Mouse (Mus musculus) heart, adult 2 months (tissue): ENCODE results near the gene Sptbn4. TPM values are rescaled to one million over a fixed set of nuclear protein-coding genes. Genes with fewer than 3 reads are reported as not detected.
A peak's percentile ranks its signal among the peaks of the same experiment; 100 is the strongest.

Experiments used
- DNase-seq, 2 experiments: peaks; one replicate each; pipeline ENCODE4 v3.0.0; 2021
- H3K27ac ChIP-seq: fragments of 200-600 bp; 2 replicates; pipeline ENCODE4 v1.8.1; 2022
- H3K27me3 ChIP-seq: fragments of 200-500 bp; 2 replicates; pipeline ENCODE4 v1.6.1; 2012; ENCODE audit warnings: mild to moderate bottlenecking, low read length, inconsistent platforms, mixed read lengths; ENCODE audit not compliant: control insufficient read depth, insufficient read depth
- H3K36me3 ChIP-seq: fragments of 200-500 bp; 2 replicates; pipeline ENCODE4 v1.6.1; 2012; ENCODE audit warnings: low read length, inconsistent platforms; ENCODE audit not compliant: control insufficient read depth, insufficient read depth
- H3K4me1 ChIP-seq: fragments of 200-500 bp; 2 replicates; pipeline ENCODE4 v1.6.1; 2011; ENCODE audit warnings: low read length; ENCODE audit not compliant: control insufficient read depth, insufficient read depth
- H3K4me3 ChIP-seq: fragments of 200-600 bp; 2 replicates; pipeline ENCODE4 v1.8.1; 2022
- H3K79me2 ChIP-seq: fragments of 200-500 bp; replicated peaks from 2 replicates; pipeline ENCODE4 v1.6.1; 2012; ENCODE audit warnings: mild to moderate bottlenecking, inconsistent platforms, low read length, moderate library complexity, mixed read lengths; ENCODE audit not compliant: control insufficient read depth, insufficient read depth
- H3K9ac ChIP-seq: fragments of 200-500 bp; 2 replicates; pipeline ENCODE4 v1.6.1; 2012; ENCODE audit warnings: low read depth, mild to moderate bottlenecking, control low read depth, inconsistent platforms, low read length, mixed read lengths
- CTCF ChIP-seq: fragments of 200-600 bp; IDR thresholded peaks from 2 replicates; pipeline ENCODE4 v1.8.1; 2022; ENCODE audit warnings: antibody characterized with exemption, mild to moderate bottlenecking, moderate library complexity
- EP300 ChIP-seq: fragments of 200-500 bp; IDR thresholded peaks from 2 replicates; pipeline ENCODE4 v1.6.1; 2011; ENCODE audit warnings: low read depth, low read length, control low read depth; ENCODE audit not compliant: insufficient read depth
- POLR2A ChIP-seq: fragments of 200-500 bp; IDR thresholded peaks from 2 replicates; pipeline ENCODE4 v1.6.1; 2011; ENCODE audit warnings: mild to moderate bottlenecking, low read depth, low read length, control low read depth; ENCODE audit not compliant: insufficient read depth
- WGBS: fragments of 180-500 bp; shearing (Covaris S2); methylation state at CpG from one replicate; pipeline ENCODE4 v1.1.7; 2018; 5-methylcytosine and 5-hydroxymethylcytosine counted together
- intact Hi-C: fragments of 180-260 bp; cut with DNase I; formaldehyde crosslinking; loops from one replicate; pipeline ENCODE4 v1.15.1; 2025
- polyA plus RNA-seq: library from polyadenylated mRNA; depleted of rRNA; stranded (reverse); fragments of >200 nt; gene quantifications from 2 replicates; pipeline ENCODE4 v1.2.3, GENCODE M21; 2012
- total RNA-seq, 2 experiments: library from RNA; stranded (reverse); gene quantifications; 2 replicates each; pipeline ENCODE4 v1.2.3; 2021

Gene Sptbn4
- total and polyA plus RNA-seq, 3 experiments: 0.18 to 0.23 (median 0.20) TPM

DNA sequence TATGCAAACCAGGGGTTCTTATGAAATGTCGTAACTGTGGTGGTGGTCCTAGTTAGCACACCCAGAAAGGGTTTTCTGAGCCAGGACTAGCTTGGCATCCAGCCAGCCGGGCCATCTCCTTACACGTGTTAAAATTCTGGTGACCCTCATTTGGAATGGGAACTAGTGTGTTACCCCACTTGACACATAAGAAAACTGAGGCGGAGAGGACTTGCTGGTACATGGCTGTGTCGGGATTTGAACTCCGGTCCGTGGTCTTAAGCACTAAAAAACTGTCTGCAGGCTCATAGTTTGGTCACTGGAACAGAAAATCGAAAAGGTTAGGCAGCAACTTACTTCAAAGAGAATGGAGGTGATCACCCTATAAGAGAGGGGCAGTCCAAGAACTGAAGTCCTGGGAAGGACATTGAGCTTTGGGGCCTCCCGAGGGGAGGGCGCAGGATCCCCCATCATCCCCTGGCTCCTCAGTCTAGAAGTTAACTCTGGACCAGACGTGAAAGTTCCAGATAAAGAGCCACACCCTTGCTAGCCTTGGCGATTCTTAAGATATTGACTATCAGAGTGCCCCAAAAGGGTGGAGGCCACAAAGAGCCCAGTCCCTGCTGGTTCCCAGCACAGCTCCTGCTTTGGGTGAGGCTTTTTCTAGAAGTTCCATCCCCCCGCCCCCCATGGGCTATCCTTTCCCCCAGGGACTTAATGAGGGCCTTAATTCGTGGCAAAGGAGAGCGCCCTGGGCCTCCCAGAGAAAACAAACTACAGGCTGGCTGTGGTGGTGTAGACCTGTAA lies 1.1 kb upstream of the Sptbn4 start:
- H3K27ac ChIP-seq: peak overlapping the region; percentile 69
- 45% methylated on average over 15 of the region's 15 CpGs for WGBS
- TF ChIP-seq POLR2A (no peak), CTCF (no peak)
- H3K79me2 ChIP-seq: no peaks in the 10 kb centered on the region
- no peaks in the 10 kb centered on the region for H3K36me3 ChIP-seq
- no peaks in the 10 kb centered on the region; the same call in 1 of the 2 replicates for H3K27me3 ChIP-seq
- peaks cover 9% of the 10 kb centered on the region for H3K4me1 ChIP-seq
- peak in 1 of 2 experiments; percentile 9 for DNase-seq
- H3K4me3 ChIP-seq: peak overlapping the region; percentile 74
- intact Hi-C loops: loop anchor here (1.0 to 5.0 kb wide), 5 partner anchors 24 to 112 kb away; partner anchors contain the start of genes Gm20479, Ltbp4 and Shkbp1
- peak overlapping the region; percentile 76 for H3K9ac ChIP-seq

DNA sequence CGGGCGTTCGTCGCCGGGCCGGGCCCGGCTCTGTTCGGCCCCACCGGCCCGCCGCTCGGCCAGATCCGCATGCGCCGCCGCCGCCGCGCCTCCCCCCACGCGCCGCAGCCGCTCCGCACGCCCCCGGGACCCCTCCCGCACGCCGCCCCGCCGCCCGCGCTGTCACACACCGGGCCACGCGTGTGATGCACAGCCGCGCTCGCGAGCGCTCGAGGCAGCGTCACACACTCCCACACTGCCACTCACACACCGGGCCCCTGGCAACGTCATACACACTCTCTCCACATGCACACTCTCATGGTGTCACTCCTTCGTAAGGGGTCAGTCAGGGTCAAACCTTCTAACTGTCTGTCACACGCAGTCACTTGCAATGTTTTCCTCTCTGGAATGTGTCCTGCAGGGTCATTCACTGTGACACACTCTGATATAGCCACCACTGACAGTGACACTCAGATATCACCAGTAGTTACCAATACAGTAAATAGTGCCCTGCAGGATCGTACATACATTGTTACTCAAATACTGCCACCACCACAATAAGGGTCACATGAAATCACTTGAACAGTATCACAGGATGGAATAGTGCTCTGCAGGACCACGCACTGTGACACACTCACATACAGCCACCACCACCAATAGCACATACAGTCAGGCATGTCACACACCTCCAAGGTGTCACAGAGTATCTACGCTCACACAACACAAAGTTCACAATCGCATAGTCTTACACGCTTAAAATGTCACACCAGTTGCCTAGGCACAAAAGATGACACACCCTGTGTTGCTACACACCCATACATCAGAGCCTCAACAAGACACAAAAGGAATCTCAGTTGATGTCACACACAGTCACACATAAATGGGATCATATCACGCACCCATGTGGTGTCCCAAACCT lies 716 bp downstream of the Sptbn4 start:
- no peaks in the 10 kb centered on the region for H3K36me3 ChIP-seq
- peak overlapping the region; percentile 74 for H3K4me3 ChIP-seq
- WGBS: 11% methylated on average over 48 of the region's 53 CpGs
- intact Hi-C loops: loop anchor here (5.0 kb wide), 3 partner anchors 39 to 89 kb away; partner anchors contain the start of genes Gm20479 and Shkbp1
- no peaks in the 10 kb centered on the region for H3K79me2 ChIP-seq
- DNase-seq: peak; percentile 26 to 29
- no peaks in the 10 kb centered on the region; the same call in 1 of the 2 replicates for H3K27me3 ChIP-seq
- TF ChIP-seq POLR2A: no peak
- no peak for TF ChIP-seq EP300
- TF ChIP-seq CTCF: no peak
- H3K27ac ChIP-seq: no peak overlapping the region
- peak overlapping the region; percentile 67 for H3K9ac ChIP-seq
- peaks cover 9% of the 10 kb centered on the region for H3K4me1 ChIP-seq

DNA sequence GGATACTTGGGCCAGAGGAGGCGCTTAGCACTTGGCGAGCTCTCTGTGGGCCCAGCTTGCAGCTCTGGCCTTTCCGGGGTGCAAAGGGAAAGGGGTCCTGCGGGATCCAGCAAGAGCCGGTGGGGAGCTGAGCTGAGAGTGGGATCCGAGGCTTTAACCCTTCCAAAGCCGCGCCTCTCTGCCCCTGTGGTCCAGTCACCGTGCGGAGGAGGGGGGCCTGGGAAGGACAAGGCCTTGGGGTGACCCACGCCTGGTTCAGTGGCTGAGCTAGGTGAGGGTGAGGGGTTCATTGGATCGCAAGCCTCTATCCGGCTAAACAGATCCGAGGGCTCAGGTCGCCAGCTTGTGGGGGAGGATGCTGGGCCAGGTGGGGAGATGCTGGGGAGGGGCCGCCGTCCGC lies 1.4 kb downstream of the Sptbn4 start:
- intact Hi-C loops: loop anchor here (5.0 kb wide), 3 partner anchors 39 to 89 kb away; partner anchors contain the start of genes Gm20479 and Shkbp1
- 18% methylated on average over 18 of the region's 18 CpGs for WGBS

DNA sequence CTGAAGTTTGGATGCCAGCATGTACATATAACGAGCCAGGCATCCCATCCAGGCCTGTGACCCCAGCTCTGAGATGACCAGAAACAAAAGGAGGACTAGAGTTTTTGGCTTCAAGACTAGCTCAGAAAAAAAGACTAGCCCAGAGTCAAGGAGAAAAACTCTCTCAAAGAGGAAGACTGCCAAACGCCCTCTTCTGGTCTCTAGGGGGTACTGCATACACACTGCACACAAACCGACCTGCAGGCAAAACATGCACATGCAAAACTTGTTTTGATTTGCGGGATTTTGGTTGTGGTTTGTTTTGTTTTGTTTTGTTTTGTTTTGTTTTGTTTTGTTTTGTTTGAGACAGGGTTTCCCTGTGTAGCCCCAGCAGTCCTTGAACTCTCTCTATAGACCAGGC lies 7.5 kb downstream of the Sptbn4 start:
- 79% methylated on average over 4 of the region's 4 CpGs for WGBS
- H3K9ac ChIP-seq: no peak overlapping the region
- no peak for DNase-seq
- intact Hi-C loops: no loop called here
- no peaks in the 10 kb centered on the region for H3K79me2 ChIP-seq
- H3K27ac ChIP-seq: no peak overlapping the region
- TF ChIP-seq CTCF (peak; percentile 39), EP300 (no peak)
- no peak overlapping the region for H3K4me3 ChIP-seq
- no peaks in the 10 kb centered on the region for H3K4me1 ChIP-seq
- no peaks in the 10 kb centered on the region for H3K36me3 ChIP-seq
- no peaks in the 10 kb centered on the region for H3K27me3 ChIP-seq

More for the DNA sequence above, 1.4 kb downstream of the Sptbn4 start:
- Histone ChIP-seq H3K9ac (peak overlapping the region; percentile 67; the same call in 1 of the 2 replicates), H3K79me2 (no peaks in the 10 kb centered on the region), H3K27ac (no peak overlapping the region), H3K4me3 (peak overlapping the region; percentile 23; the same call in 1 of the 2 replicates), H3K36me3 (no peaks in the 10 kb centered on the region), H3K27me3 (no peaks in the 10 kb centered on the region; the same call in 1 of the 2 replicates), H3K4me1 (peaks cover 9% of the 10 kb centered on the region)
- TF ChIP-seq EP300: no peak
- TF ChIP-seq POLR2A: no peak
- TF ChIP-seq CTCF: no peak
- DNase-seq: no peak

DNA sequence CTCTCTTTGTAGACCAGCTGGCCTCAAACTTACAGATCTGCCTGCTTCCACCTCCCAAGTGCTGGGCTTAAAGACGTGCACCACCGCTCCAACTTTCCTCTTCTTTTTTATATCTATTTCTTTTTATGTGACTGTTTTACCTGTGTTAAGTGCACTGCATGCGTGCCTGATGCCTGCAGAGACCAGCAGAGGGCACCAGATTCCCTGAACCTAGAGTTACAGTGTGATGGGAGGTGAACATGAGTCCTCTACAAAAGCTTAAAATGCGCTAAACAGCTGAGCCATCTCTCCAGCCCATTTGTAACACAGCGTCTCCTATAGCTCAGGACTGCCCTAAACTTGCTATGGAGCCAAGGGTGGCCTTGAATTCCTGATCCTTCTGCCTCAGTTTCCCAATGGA lies 9.9 kb downstream of the Sptbn4 start:
- Histone ChIP-seq H3K79me2 (no peaks in the 10 kb centered on the region), H3K27ac (no peak overlapping the region), H3K4me3 (no peak overlapping the region), H3K36me3 (no peaks in the 10 kb centered on the region), H3K4me1 (no peaks in the 10 kb centered on the region), H3K9ac (no peak overlapping the region), H3K27me3 (peaks cover 2% of the 10 kb centered on the region; the same call in 1 of the 2 replicates)
- intact Hi-C loops: no loop called here
- 58% methylated on average over 5 of the region's 5 CpGs for WGBS
- TF ChIP-seq EP300 (no peak), CTCF (peak; percentile 59), POLR2A (no peak)
- DNase-seq: no peak
